Mouse (Mus musculus) naive thymus-derived CD4-positive, alpha-beta T cell, adult 2 months (primary cell): ENCODE measurements at regions not wholly inside any gene's neighbourhood (a gene's known extent, or its start where the extent isn't known, plus 50 kb on each side); places are given as distances from the start of the nearest gene placed in this dataset.

Experiments used
- DNase-seq: peaks from one replicate; pipeline ENCODE4 v3.0.0-alpha.2; 2011; ENCODE audit warnings: low read depth

- DNase-seq = no peak
Measured at GRCm38 (mm10) chr3:136444598-136444997, 118.7 kb upstream of the Bank1 start.

GRCm38 (mm10) chr3:136442099-136442498, 116.2 kb upstream of the Bank1 start:
- DNase-seq = peak; percentile 15

- no peak for DNase-seq
Measured at GRCm38 (mm10) chr3:136439907-136440645, 114.2 kb upstream of the Bank1 start.

GRCm38 (mm10) chr3:136439350-136439749, 113.5 kb upstream of the Bank1 start:
- DNase-seq = no peak

GRCm38 (mm10) chr3:136434407-136434806, 108.5 kb upstream of the Bank1 start:
- DNase-seq = no peak

- no peak for DNase-seq
Measured at GRCm38 (mm10) chr3:136432072-136432471, 106.2 kb upstream of the Bank1 start.

- DNase-seq = no peak
Measured at GRCm38 (mm10) chr3:136427427-136427826, 101.6 kb upstream of the Bank1 start.

- no peak for DNase-seq
Measured at GRCm38 (mm10) chr3:136426539-136427194, 100.8 kb upstream of the Bank1 start.

GRCm38 (mm10) chr3:136421969-136422614, 96.2 kb upstream of the Bank1 start:
- DNase-seq = no peak

- DNase-seq = no peak
Measured at GRCm38 (mm10) chr3:136405606-136406005, 79.7 kb upstream of the Bank1 start.

GRCm38 (mm10) chr3:136383282-136383681, 57.4 kb upstream of the Bank1 start:
- DNase-seq = no peak

- DNase-seq = no peak
Measured at GRCm38 (mm10) chr3:136380644-136381043, 54.8 kb upstream of the Bank1 start.

- DNase-seq = no peak
Measured at GRCm38 (mm10) chr3:136379741-136380398, 54.0 kb upstream of the Bank1 start.

GRCm38 (mm10) chr3:136376893-136377292, 51.0 kb upstream of the Bank1 start:
- no peak for DNase-seq
